ENCODE assay signal across 8 mouse cellular contexts in the genomic region with DNA sequence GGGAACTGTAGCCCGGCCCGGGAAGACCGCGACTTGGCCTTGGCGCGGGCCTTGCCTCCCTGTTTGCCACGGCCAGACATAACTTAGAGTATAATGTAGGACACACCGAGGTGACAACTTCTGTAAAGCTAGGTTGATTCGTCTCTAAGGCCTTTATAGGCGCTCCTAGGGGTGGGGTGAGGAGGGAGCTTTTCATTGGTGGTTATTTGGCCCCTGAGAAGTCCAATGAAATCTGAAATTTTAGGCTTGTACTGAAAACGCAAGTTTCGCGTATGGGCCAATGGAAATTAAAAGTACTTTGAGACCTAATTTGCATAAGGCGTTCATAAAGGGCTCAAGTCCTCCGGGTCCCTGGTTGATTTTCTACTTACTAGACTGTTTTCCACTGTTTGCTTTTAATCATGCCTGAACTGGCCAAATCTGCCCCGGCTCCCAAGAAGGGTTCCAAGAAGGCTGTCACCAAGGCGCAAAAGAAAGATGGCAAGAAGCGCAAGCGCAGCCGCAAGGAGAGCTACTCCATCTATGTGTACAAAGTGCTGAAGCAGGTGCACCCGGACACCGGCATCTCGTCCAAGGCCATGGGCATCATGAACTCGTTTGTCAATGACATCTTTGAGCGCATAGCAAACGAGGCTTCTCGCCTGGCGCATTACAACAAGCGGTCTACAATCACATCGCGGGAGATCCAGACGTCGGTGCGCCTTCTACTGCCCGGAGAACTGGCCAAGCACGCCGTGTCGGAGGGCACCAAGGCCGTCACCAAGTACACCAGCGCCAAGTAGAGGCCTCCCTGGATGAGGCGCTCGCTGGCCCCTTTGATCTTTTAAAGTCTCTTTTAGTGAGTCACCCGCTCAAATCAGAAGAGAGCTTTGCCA. TPM values are rescaled to one million over a fixed set of nuclear protein-coding genes. Genes with fewer than 3 reads are reported as not detected.
DNase-seq lines count a peak whose midpoint lies in the region; ATAC-seq lines count a peak whose summit lies in the region.

A gene (minus strand): TSS at position 116 of the 875 bp plus-strand sequence.
A gene (plus strand): TSS at position 355 of the 875 bp plus-strand sequence.

- peak within 1 kb of the TSS; percentile 65 for H3K4me3 ChIP-seq in embryonic facial prominence, embryonic 12.5 days
- peak within 1 kb of the TSS; percentile 60 for H3K4me3 ChIP-seq in midbrain, embryonic 11.5 days (ENCODE audit: low read depth, low read length)

- peak within 1 kb of the TSS; percentile 99 for H3K27ac ChIP-seq in embryonic facial prominence, embryonic 12.5 days
- H3K27ac ChIP-seq in midbrain, embryonic 11.5 days (ENCODE audit: low read depth, low read length), result peak within 1 kb of the TSS; percentile 96

- peak within 1 kb of the TSS; percentile 89 for H3K9ac ChIP-seq in embryonic facial prominence, embryonic 12.5 days
- H3K9ac ChIP-seq in midbrain, embryonic 11.5 days (ENCODE audit: low read length), result peak within 1 kb of the TSS; percentile 94

- peak within 1 kb of the TSS; percentile 57 for H3K4me2 ChIP-seq in embryonic facial prominence, embryonic 12.5 days (replicated peaks)
- peak within 1 kb of the TSS; percentile 85 for H3K4me2 ChIP-seq in midbrain, embryonic 11.5 days

- peaks cover 18% of the 10 kb centered on the region for H3K4me1 ChIP-seq in embryonic facial prominence, embryonic 12.5 days
- peaks cover 24% of the 10 kb centered on the region for H3K4me1 ChIP-seq in midbrain, embryonic 11.5 days (ENCODE audit: control insufficient read depth, insufficient read depth, low read length)

- under 1% methylated on average over 43 of the region's 43 CpGs for WGBS in embryonic facial prominence, embryonic 12.5 days
- whole genome bisulfite sequencing in midbrain, embryonic 11.5 days, result under 1% methylated on average over 43 of the region's 43 CpGs

- peak; percentile 94 for DNase-seq in 3134 (ENCODE audit: extremely low read depth, insufficient read length, low spot score)
- peak; percentile 86 to 88 for DNase-seq in adrenal gland, postnatal 36 days
- DNase-seq in heart, adult 11 months, result peak; percentile 99
- peak; percentile 93 for DNase-seq in kidney, adult 11 months
- peak; percentile 69 for DNase-seq in left cerebral cortex, postnatal 4 days
- peak; percentile 98 for DNase-seq in midbrain, embryonic 11.5 days (ENCODE audit: low spot score, missing footprints)
- DNase-seq in skeletal muscle tissue, adult 2 months (ENCODE audit: low read depth, low spot score), result peak; percentile 95

- no peaks in the 10 kb centered on the region for H3K36me3 ChIP-seq in embryonic facial prominence, embryonic 12.5 days
- H3K36me3 ChIP-seq in midbrain, embryonic 11.5 days (ENCODE audit: control insufficient read depth, insufficient read depth, low read length), result no peaks in the 10 kb centered on the region

- no peaks in the 10 kb centered on the region for H3K9me3 ChIP-seq in embryonic facial prominence, embryonic 12.5 days
- no peaks in the 10 kb centered on the region for H3K9me3 ChIP-seq in midbrain, embryonic 11.5 days (ENCODE audit: control insufficient read depth, low read length)

- intact Hi-C loops in left cerebral cortex, postnatal 4 days (cut with DNase I), result no loop called here

- peak; percentile 94 for ATAC-seq in embryonic facial prominence, embryonic 12.5 days (ENCODE audit: insufficient number of reproducible peaks, insufficient read depth, low FRiP score, low TSS enrichment)
- ATAC-seq in midbrain, embryonic 11.5 days (ENCODE audit: low FRiP score), result peak; percentile 88

- H3K27me3 ChIP-seq in embryonic facial prominence, embryonic 12.5 days, result no peaks in the 10 kb centered on the region
- H3K27me3 ChIP-seq in midbrain, embryonic 11.5 days (ENCODE audit: control insufficient read depth, insufficient read depth, low read length), result no peaks in the 10 kb centered on the region

RNA-seq across cellular contexts. Expression of the first gene that starts in this region (rescaled TPM):
- total RNA-seq in adrenal gland, postnatal 36 days (2021), result 10 to 100 TPM; 60.6 to 68.7 TPM
- polyA plus RNA-seq in embryonic facial prominence, embryonic 12.5 days (2016; fragmentation: Nextera tagmentation; extraction: Ambion mirVana), result 12.2 and 12.5 TPM in 2 replicates
- 10 to 100 TPM; 70.9 to 71.7 TPM for total RNA-seq in left cerebral cortex, postnatal 4 days (2021)
- 12.7 and 16.0 TPM in 2 replicates for polyA plus RNA-seq in midbrain, embryonic 11.5 days (2014; fragmentation: Nextera tagmentation; extraction: Ambion mirVana)

RNA-seq across cellular contexts. Expression of the second gene that starts in this region (rescaled TPM):
- total RNA-seq in adrenal gland, postnatal 36 days (2021), result 10 to 100 TPM; 16.3 to 17.9 TPM
- 10.6 and 11.7 TPM in 2 replicates for polyA plus RNA-seq in embryonic facial prominence, embryonic 12.5 days (2016; fragmentation: Nextera tagmentation; extraction: Ambion mirVana)
- 1 to 10 TPM; 4.6 to 5.2 TPM for total RNA-seq in left cerebral cortex, postnatal 4 days (2021)
- polyA plus RNA-seq in midbrain, embryonic 11.5 days (2014; fragmentation: Nextera tagmentation; extraction: Ambion mirVana), result 14.0 and 15.0 TPM in 2 replicates

Comparison
In these comparisons a context has a peak if more than half of its experiments do, and no peak if none do; other contexts are left out.
1. Peak in every context shown above with its lines: DNase-seq, ATAC-seq, H3K4me3 ChIP-seq and H3K27ac ChIP-seq.